Mouse (Mus musculus): Measurements from ENCODE around the gene Abhd11.
"Not testable (repeated sequence)": the region's sequence is repeated elsewhere in the genome, so short reads cannot be mapped to it uniquely, and the experiment has no call there.

Abhd11 gene

GRCm38 (mm10) chr5:135023344-135024173 lies 14.6 kb downstream of the Abhd11 start, which contains the start of gene Stx1a:
TSS of gene Stx1a (plus strand) at chr5:135023482.
- DNase-seq (ENCODE audit: low spot score in 2 of 2): peak; percentile 93

GRCm38 (mm10) chr5:135024665-135025224 lies 15.8 kb downstream of the Abhd11 start:
- peak; percentile 39 to 55 for DNase-seq (ENCODE audit: low spot score in 2 of 2)

GRCm38 (mm10) chr5:135025899-135026298 lies 16.9 kb downstream of the Abhd11 start:
- DNase-seq (ENCODE audit: low spot score in 2 of 2): peak; percentile 70 to 81

- DNase-seq (ENCODE audit: low spot score in 2 of 2): peak in 1 of 2 experiments; percentile 73
Observed at GRCm38 (mm10) chr5:135029007-135029854, 20.3 kb downstream of the Abhd11 start.

GRCm38 (mm10) chr5:135032581-135032980 lies 23.6 kb downstream of the Abhd11 start:
- no peak for DNase-seq (ENCODE audit: low spot score in 2 of 2)

GRCm38 (mm10) chr5:135034593-135034992 lies 25.6 kb downstream of the Abhd11 start:
- no peak for DNase-seq (ENCODE audit: low spot score in 2 of 2)

GRCm38 (mm10) chr5:135035608-135036359 lies 26.8 kb downstream of the Abhd11 start:
- peak; percentile 69 to 80 for DNase-seq (ENCODE audit: low spot score in 2 of 2)

GRCm38 (mm10) chr5:135037946-135038345 lies 29.0 kb downstream of the Abhd11 start:
- DNase-seq (ENCODE audit: low spot score in 2 of 2): no peak

- DNase-seq (ENCODE audit: low spot score in 2 of 2): no peak
Observed at GRCm38 (mm10) chr5:135039541-135039940, 30.6 kb downstream of the Abhd11 start.

- peak; percentile 62 to 81 for DNase-seq (ENCODE audit: low spot score in 2 of 2)
Observed at GRCm38 (mm10) chr5:135040059-135040458, 31.1 kb downstream of the Abhd11 start.

GRCm38 (mm10) chr5:135040777-135041176 lies 31.8 kb downstream of the Abhd11 start:
- DNase-seq (ENCODE audit: low spot score in 2 of 2): peak in 1 of 2 experiments; percentile 60

- DNase-seq (ENCODE audit: low spot score in 2 of 2): no peak
Observed at GRCm38 (mm10) chr5:135042105-135042788, 33.3 kb downstream of the Abhd11 start.

- DNase-seq (ENCODE audit: low spot score in 2 of 2): no peak
Observed at GRCm38 (mm10) chr5:135044575-135044974, 35.6 kb downstream of the Abhd11 start.

- no peak for DNase-seq (ENCODE audit: low spot score in 2 of 2)
Observed at GRCm38 (mm10) chr5:135048539-135048938, 39.6 kb downstream of the Abhd11 start.

GRCm38 (mm10) chr5:135049268-135049667 lies 40.3 kb downstream of the Abhd11 start:
- not testable (repeated sequence) for DNase-seq (ENCODE audit: low spot score in 2 of 2)

- no peak for DNase-seq (ENCODE audit: low spot score in 2 of 2)
Observed at GRCm38 (mm10) chr5:135053356-135053755, 44.4 kb downstream of the Abhd11 start.
